Mouse (Mus musculus) activated CD4-positive, CD25-positive, alpha-beta regulatory T cell, adult 4 months (primary cell): ENCODE results near the gene Ibtk. TPM values are rescaled to one million over a fixed set of nuclear protein-coding genes. Genes with fewer than 3 reads are reported as not detected.
A peak's percentile ranks its signal among the peaks of the same experiment; 100 is the strongest.

Experiments
- ATAC-seq: one replicate; pipeline ENCODE4 v1.8.0; 2017
- polyA plus RNA-seq, 2 experiments: library from polyadenylated mRNA; unstranded; fragments of 100-300 nt; shearing (Covaris generic); gene quantifications; one replicate each; pipeline ENCODE4 v1.2.1; 2017

Ibtk gene
- polyA plus RNA-seq, 2 experiments from 2014 or later = 23.4 to 25.1 TPM

GRCm38 (mm10) chr9:85695606-85696005 is 53.5 kb downstream of the Ibtk start:
- ATAC-seq = no peak

GRCm38 (mm10) chr9:85693231-85694116 is 55.7 kb downstream of the Ibtk start:
- no peak for ATAC-seq

DNA sequence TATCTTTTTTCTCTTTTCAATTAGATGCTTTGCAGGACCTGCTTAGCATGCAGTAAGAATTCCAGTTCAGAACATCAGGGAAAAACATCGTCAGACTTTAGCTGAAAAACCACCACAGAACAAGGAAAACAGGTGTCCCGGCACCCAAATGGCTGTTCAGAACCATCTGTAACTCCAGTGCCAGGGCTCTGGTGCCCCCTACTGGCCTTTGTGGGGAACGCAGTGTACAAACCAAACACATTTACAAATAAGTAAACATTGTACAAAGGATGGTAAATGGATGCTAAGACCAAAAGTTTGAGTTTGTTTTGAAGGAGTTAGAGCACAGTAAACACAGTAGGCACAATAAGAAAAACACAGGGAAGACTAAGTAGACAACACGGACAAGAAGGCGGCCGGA is 64.1 kb downstream of the Ibtk start:
- ATAC-seq = no peak

DNA sequence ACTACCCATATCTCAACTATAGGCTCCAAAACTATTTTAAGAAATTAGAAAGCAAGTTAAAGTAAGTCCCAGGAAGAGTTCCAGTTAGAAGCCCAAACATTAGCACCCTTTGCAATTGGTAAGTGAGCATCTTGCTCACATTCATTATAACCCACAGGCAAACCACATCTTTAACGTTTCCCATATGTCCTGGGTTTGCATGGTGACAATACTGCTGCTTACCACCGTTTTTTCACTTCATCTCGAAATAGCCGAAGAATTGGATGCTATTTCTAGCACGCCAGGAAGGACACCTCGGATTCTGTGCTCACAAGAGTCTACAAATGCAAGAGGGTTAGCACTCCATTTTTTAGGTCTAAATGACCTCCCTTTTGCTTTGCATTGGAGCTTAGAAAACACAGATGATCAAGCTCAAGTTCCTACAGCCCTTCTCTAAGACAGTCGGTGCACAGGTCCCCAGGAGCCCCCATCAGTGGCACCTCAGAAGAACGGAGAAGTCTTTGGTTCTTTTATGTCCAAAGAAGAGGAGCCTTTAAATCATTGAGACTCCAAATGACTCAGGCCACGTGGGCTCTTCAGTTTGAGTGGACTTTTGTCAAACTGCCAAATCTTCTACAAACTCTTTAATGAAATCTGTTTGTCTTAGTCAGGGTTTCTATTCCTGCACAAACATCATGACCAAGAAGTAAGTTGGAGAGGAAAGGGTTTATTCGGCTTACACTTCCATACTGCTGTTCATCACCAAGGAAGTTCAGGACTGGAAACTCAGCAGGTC is 73.8 kb downstream of the Ibtk start:
- ATAC-seq = no peak

- no peak for ATAC-seq
Measured at GRCm38 (mm10) chr9:85673907-85674481, 75.1 kb downstream of the Ibtk start.

DNA sequence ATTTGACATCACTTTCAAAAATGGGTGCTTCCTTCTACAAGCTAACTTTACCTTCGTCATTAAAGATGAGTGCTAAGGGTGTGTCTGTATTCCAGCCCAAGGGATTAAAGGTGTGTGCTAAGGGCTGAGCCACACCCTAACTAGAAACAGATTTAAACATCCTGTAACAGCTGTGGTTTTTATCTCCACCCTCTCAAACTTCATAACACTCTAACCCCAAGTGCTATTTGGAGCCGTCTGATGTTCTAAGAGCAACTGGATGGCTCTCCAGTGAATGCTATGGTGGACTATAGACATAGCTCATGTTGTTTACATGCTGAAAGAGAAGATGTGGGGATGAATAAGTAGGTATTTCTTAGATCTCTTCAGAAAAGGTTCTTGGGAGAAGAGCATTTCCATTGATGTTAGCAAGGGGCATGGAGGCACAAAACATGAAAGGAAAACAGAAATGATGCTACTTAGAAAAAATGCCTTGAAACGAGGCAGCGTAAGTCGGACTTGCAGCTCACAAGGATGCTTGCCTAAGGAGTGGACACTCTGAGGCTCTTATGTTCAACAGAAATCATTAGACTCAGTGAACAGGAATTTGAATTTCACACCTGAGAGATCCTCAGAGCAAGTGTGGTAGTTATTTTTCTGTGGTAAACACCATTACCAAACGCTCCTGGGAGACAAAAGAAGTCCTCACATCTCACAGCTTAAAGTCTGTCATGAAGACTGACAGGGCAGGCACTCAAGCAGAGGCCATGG is 77.4 kb downstream of the Ibtk start:
- ATAC-seq = peak; percentile 36

DNA sequence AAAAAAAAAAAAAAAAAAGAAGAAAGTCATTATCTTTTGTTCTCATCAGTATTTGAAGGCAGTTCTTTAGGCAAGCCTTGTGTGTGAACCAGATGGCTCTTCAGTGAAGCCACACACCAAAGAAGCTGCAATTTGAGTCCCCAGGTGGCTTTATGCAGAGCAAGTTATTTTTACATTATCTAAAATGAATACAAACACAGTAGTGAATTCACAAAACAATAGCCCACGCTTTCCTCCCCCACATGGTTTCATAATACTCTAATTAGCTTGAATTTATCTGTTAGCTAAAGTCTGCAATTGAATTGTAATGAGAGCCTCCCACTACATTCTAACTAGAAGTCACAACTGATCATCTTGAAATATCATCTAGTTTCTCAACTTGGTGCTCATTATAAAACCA is 84.8 kb downstream of the Ibtk start:
- no peak for ATAC-seq

GRCm38 (mm10) chr9:85663810-85664209 is 85.3 kb downstream of the Ibtk start:
- ATAC-seq = no peak

GRCm38 (mm10) chr9:85663091-85663490 is 86.0 kb downstream of the Ibtk start:
- ATAC-seq = no peak

DNA sequence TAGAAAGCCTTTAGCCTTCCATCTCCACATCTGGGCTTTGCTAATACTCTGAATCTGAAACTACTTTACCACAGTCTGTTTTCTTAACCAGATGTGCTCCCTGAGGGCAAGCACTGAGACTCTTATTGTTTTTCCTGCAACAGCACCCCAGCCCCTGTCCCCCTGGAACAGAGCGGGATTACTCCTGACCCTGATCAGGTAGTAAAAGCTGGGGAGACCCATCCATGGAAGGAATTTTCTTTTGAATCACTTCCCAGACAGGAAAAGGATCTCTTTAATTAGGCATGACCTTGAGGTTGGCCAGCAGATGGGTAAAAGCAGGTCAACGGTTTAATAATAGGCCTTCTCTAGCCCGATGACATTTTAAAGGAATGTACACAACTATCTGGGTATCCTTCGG is 95.7 kb downstream of the Ibtk start:
- ATAC-seq = no peak

DNA sequence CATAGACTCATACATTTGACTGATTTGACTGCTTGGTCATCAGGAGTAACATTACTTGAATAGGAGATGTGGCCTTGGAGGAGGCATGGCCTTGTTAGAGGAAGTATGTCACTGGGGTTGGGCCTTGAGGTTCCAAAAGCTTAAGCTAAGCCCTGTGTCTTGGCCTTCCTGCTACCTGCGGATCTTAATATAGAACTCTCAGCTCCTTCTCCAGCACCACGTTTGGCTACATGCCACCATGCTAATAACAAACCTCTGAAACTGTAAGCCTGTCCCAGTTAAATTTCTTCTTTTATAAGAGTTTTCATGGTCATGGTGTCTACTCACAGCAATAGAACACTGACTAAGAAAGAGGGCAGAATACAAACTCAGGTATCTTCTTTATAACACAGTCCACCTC is 110.9 kb downstream of the Ibtk start:
- no peak for ATAC-seq

Other genes with a start within 250 kb of the Ibtk start
- not detected for gene Tpbg, start 93.0 kb upstream of the Ibtk start, polyA plus RNA-seq